Mouse (Mus musculus) limb, embryonic 12.5 days (tissue): ENCODE results near the gene Cdc42bpg. TPM values are rescaled to one million over a fixed set of nuclear protein-coding genes. Genes with fewer than 3 reads are reported as not detected.

Experiments used
- ATAC-seq: fragments of 200-750 bp; cut with Nextera tagmentation; 2 replicates; pipeline ENCODE4 v1.8.0; 2017; ENCODE audit warnings: low read depth, moderate TSS enrichment; ENCODE audit not compliant: insufficient number of reproducible peaks, insufficient read depth, low FRiP score, low TSS enrichment
- H3K27ac ChIP-seq: fragments of 300-500 bp; sonication (generic); 2 replicates; pipeline ENCODE4 v1.5.1; 2016; ENCODE audit warnings: mild to moderate bottlenecking, moderate library complexity
- H3K27me3 ChIP-seq: fragments of 300-500 bp; sonication (generic); 2 replicates; pipeline ENCODE4 v1.6.1; 2016; ENCODE audit warnings: mild to moderate bottlenecking, moderate library complexity
- H3K36me3 ChIP-seq: fragments of 300-500 bp; sonication (generic); 2 replicates; pipeline ENCODE4 v1.6.1; 2016; ENCODE audit warnings: mild to moderate bottlenecking, moderate library complexity
- H3K4me1 ChIP-seq: fragments of 300-500 bp; sonication (generic); replicated peaks from 2 replicates; pipeline ENCODE4 v1.6.1; 2016
- H3K4me2 ChIP-seq: fragments of 300-500 bp; sonication (generic); 2 replicates; pipeline ENCODE4 v1.6.1; 2016; ENCODE audit warnings: mild to moderate bottlenecking, moderate library complexity
- H3K4me3 ChIP-seq: fragments of 300-500 bp; sonication (generic); replicated peaks from 2 replicates; pipeline ENCODE4 v1.5.1; 2016; ENCODE audit warnings: mild to moderate bottlenecking
- H3K9ac ChIP-seq: fragments of 300-500 bp; sonication (generic); replicated peaks from 2 replicates; pipeline ENCODE4 v1.6.1; 2016; ENCODE audit warnings: mild to moderate bottlenecking, moderate library complexity
- H3K9me3 ChIP-seq: fragments of 300-500 bp; sonication (generic); 2 replicates; pipeline ENCODE4 v1.6.1; 2016; ENCODE audit warnings: mild to moderate bottlenecking, moderate library complexity
- WGBS: fragments of 180-500 bp; shearing (Covaris S2); methylation state at CpG from one replicate; pipeline ENCODE4 v1.1.7; 2016; 5-methylcytosine and 5-hydroxymethylcytosine counted together
- polyA plus RNA-seq: library from polyadenylated mRNA; unstranded; fragments of >200 nt; fragmentation: Nextera tagmentation; extraction: Ambion mirVana; gene quantifications from 2 replicates; pipeline ENCODE4 v1.2.1, GENCODE M21; 2016

The Cdc42bpg gene
- polyA plus RNA-seq, 1 experiment from 2014 or later = 0.69 TPM

DNA sequence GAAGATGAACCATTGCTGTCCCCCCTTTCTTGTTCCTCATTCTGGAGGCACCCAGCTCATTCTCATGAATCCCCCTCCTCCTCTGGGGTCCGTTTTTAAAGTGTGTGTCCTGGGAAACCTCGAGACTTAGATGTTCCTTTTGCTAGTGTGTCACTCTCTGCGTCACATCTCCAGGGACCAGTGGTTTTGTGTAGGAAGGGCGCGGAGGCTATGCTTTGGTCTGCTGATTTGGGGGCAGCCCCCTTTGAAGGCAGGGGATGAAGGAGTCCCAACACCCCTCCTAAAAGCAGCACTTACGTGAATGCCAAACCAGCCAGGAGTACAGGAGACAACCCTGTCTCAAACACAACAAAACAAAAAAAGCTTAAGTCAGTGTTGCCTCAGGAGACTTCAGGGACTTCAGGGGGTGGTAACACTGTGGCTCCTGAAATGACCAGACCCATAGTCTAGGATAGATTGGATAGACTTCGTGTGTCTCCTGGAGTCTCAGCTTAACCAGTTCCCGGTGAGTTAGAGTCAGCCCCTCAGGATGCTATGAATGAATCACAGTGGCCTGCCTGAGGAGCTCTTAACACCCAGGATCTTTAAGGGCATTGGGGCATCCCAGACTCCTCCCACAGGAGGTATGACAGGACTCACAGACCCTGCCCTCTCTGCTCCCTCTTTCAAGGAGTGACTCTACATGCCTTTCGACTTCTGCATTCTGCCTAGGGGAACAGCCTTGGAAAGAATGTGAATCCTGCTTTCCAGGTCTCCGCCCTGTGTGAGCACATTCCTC lies 28.4 kb upstream of the Cdc42bpg start:
- 8% methylated on average over 10 of the region's 10 CpGs for WGBS
- Histone ChIP-seq H3K4me2 (peak overlapping the region; percentile 74), H3K4me1 (peaks cover 31% of the 10 kb centered on the region), H3K4me3 (peak overlapping the region; percentile 80), H3K9me3 (no peaks in the 10 kb centered on the region), H3K36me3 (peaks cover 42% of the 10 kb centered on the region), H3K27me3 (no peaks in the 10 kb centered on the region), H3K27ac (peak overlapping the region; percentile 31), H3K9ac (peak overlapping the region; percentile 82)
- no peak for ATAC-seq

DNA sequence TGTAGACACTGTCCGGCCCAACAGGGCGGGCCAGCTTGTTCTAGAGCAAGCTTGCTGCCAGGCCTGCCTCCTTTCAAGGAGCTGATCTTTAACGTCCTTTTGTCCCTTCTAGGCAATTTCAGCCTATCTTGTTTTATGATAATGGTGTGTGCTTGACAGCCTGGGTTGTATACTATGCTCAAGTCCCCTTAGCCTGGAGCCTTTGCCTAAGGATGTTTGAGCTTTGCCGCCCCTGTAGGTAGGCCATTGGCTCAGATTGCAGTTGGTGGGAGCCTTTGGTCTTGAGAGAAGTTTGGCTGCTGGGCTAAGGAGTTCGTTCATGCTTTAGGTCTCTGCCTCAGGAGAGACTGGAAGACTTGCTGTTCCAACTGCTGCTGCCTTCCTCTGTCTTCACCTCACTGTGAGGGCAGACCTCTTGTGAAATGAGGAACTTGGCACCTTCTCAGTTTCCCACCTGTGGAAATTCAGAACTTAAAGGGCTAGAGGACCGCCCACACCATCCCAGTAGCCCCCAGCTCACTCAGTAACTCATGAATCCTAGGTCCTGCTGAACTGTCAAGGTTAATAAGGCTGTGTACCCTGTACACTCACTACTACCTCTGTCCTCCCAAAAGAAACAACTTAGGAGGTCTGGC lies 27.7 kb upstream of the Cdc42bpg start:
- no peaks in the 10 kb centered on the region for H3K27me3 ChIP-seq
- 40% methylated on average over 6 of the region's 6 CpGs for WGBS
- H3K9me3 ChIP-seq = no peaks in the 10 kb centered on the region
- peak overlapping the region; percentile 74 for H3K4me2 ChIP-seq
- peaks cover 49% of the 10 kb centered on the region for H3K36me3 ChIP-seq
- no peak for ATAC-seq
- peak overlapping the region; percentile 80 for H3K4me3 ChIP-seq
- peak overlapping the region; percentile 36 for H3K27ac ChIP-seq
- H3K9ac ChIP-seq = peak overlapping the region; percentile 82
- peaks cover 31% of the 10 kb centered on the region for H3K4me1 ChIP-seq

- peak overlapping the region; percentile 80 for H3K4me3 ChIP-seq
- no peaks in the 10 kb centered on the region for H3K9me3 ChIP-seq
- H3K36me3 ChIP-seq = peaks cover 59% of the 10 kb centered on the region
- peak overlapping the region; percentile 82 for H3K9ac ChIP-seq
- ATAC-seq = no peak
- H3K4me2 ChIP-seq = peak overlapping the region; percentile 74
- H3K4me1 ChIP-seq = peaks cover 31% of the 10 kb centered on the region
- no peaks in the 10 kb centered on the region for H3K27me3 ChIP-seq
- H3K27ac ChIP-seq = 0 out of 2 replicates have a peak overlapping the region, but pooled peaks have one; percentile 36
- 90% methylated on average over 6 of the region's 6 CpGs for WGBS
Observed at GRCm38 (mm10) chr19:6279481-6280144, 26.6 kb upstream of the Cdc42bpg start.

DNA sequence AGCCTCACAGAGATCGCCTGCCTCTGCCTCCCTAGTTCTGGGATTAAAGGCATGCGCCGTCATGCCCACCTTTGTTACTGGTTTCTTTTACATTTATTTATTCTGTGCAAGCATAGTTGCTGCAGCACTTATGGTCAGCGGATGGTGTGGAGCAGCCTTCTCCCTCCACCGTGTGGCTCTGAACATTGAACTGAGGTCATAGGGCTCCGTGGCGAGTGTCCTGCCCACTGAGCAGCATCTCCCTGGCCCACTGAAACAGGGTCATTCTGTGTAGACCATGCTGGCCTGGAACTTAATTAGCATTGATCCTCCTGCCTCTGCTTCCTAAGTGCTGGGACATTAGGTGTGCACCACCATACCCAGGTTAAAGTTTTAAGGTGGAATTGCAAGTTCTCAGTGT lies 25.7 kb upstream of the Cdc42bpg start:
- H3K9ac ChIP-seq = peak overlapping the region; percentile 44; the same call in 1 of the 2 replicates
- no peak overlapping the region for H3K27ac ChIP-seq
- H3K4me3 ChIP-seq = no peak overlapping the region
- ATAC-seq = no peak
- peaks cover 68% of the 10 kb centered on the region for H3K36me3 ChIP-seq
- WGBS = 92% methylated on average over 7 of the region's 7 CpGs
- H3K4me2 ChIP-seq = no peak overlapping the region
- no peaks in the 10 kb centered on the region for H3K27me3 ChIP-seq
- H3K4me1 ChIP-seq = peaks cover 30% of the 10 kb centered on the region
- no peaks in the 10 kb centered on the region for H3K9me3 ChIP-seq

GRCm38 (mm10) chr19:6281122-6282020 lies 24.9 kb upstream of the Cdc42bpg start:
- no peak overlapping the region for H3K9ac ChIP-seq
- no peak for ATAC-seq
- peaks cover 26% of the 10 kb centered on the region for H3K4me1 ChIP-seq
- H3K36me3 ChIP-seq = peaks cover 76% of the 10 kb centered on the region
- no peaks in the 10 kb centered on the region for H3K9me3 ChIP-seq
- H3K4me2 ChIP-seq = no peak overlapping the region
- H3K27ac ChIP-seq = no peak overlapping the region
- 77% methylated on average over 14 of the region's 14 CpGs for WGBS
- no peaks in the 10 kb centered on the region for H3K27me3 ChIP-seq
- H3K4me3 ChIP-seq = no peak overlapping the region

DNA sequence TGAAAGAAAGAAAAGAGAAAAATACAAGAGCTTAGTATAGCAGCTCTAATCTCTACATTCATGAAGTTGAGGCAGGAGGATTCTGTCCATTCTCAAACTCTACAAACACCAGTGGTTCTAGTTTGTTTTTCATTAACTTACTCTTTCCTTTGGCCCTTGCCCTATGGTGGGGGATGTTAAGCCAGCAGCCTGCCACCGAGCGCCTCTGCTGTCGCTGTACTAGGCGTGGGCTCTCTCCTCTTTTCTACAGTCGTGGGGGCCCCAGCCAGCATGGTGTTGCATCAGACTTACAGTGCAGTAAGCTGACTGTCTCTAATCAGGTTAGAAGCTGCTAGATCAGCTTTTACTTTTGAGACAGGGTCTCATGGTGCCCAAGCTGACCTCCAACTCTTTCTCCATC lies 23.3 kb upstream of the Cdc42bpg start:
- Histone ChIP-seq H3K27ac (no peak overlapping the region), H3K4me3 (no peak overlapping the region), H3K36me3 (peaks cover 93% of the 10 kb centered on the region), H3K27me3 (no peaks in the 10 kb centered on the region), H3K4me2 (no peak overlapping the region), H3K9me3 (no peaks in the 10 kb centered on the region), H3K4me1 (peaks cover 25% of the 10 kb centered on the region), H3K9ac (no peak overlapping the region)
- WGBS = 86% methylated on average over 5 of the region's 5 CpGs
- ATAC-seq = no peak

- WGBS = 92% methylated on average over 12 of the region's 12 CpGs
- Histone ChIP-seq H3K4me1 (peaks cover 16% of the 10 kb centered on the region), H3K27ac (no peak overlapping the region), H3K4me2 (no peak overlapping the region), H3K9me3 (no peaks in the 10 kb centered on the region), H3K9ac (no peak overlapping the region), H3K27me3 (no peaks in the 10 kb centered on the region), H3K36me3 (peaks cover 96% of the 10 kb centered on the region), H3K4me3 (no peak overlapping the region)
- no peak for ATAC-seq
Observed at GRCm38 (mm10) chr19:6284502-6284901, 21.8 kb upstream of the Cdc42bpg start.

- peaks cover 11% of the 10 kb centered on the region for H3K4me1 ChIP-seq
- H3K36me3 ChIP-seq = peaks cover 96% of the 10 kb centered on the region
- 85% methylated on average over 8 of the region's 8 CpGs for WGBS
- no peak overlapping the region for H3K9ac ChIP-seq
- no peaks in the 10 kb centered on the region for H3K9me3 ChIP-seq
- H3K27me3 ChIP-seq = no peaks in the 10 kb centered on the region
- no peak overlapping the region for H3K4me3 ChIP-seq
- ATAC-seq = no peak
- no peak overlapping the region for H3K4me2 ChIP-seq
- no peak overlapping the region for H3K27ac ChIP-seq
Observed at GRCm38 (mm10) chr19:6285226-6285625, 21.0 kb upstream of the Cdc42bpg start.

DNA sequence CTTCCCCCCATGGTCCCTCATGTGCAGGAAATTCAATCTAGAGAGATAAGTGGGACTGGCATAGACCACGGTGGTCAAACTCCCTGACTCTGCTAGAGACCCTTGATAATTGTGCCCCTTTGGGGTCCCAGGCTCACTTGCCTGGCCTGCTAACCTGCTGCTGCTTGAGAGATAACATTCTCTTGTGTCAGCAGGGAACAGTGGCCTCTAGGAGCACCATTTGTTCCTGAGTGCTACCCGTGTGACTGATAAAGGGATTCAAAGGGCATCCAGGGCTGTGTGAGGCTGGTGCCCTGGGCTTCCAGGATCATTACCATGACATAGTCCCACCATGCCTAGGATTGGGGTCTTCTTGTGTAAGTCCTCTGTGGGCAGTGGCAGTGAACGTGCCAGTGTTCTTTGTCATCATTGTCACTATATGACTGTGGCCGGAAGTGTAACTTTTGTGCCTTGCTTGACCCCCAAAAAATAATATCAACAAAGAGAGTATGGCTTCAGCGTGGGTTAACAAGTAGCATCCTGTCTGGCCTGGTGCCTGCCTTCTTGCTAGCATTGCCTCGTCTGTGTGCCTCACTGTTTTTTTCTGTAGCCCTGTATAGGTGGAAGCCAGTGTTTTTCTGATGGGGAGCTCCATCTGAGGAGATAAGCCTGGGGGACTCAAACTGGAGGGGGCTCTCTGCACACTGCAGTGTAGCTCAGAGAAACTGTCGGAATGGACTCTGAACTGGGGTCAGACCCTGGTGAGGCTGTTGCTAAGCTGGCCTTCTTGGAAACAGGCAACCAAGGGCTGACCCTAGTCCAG lies 20.4 kb upstream of the Cdc42bpg start:
- Histone ChIP-seq H3K4me1 (peaks cover 11% of the 10 kb centered on the region), H3K36me3 (peaks cover 93% of the 10 kb centered on the region), H3K9me3 (no peaks in the 10 kb centered on the region), H3K27me3 (no peaks in the 10 kb centered on the region), H3K4me2 (no peak overlapping the region), H3K27ac (no peak overlapping the region), H3K4me3 (no peak overlapping the region), H3K9ac (no peak overlapping the region)
- ATAC-seq = no peak
- 77% methylated on average over 7 of the region's 7 CpGs for WGBS
